Mouse (Mus musculus) forebrain, embryonic 13.5 days (tissue): ENCODE results near the gene Irf8. TPM values are rescaled to one million over a fixed set of nuclear protein-coding genes. Genes with fewer than 3 reads are reported as not detected.

ENCODE experiments used
- polyA plus RNA-seq: library from polyadenylated mRNA; unstranded; fragments of >200 nt; fragmentation: Nextera tagmentation; extraction: Ambion mirVana; gene quantifications from 2 replicates; pipeline ENCODE4 v1.2.1, GENCODE M21; 2015

Irf8 gene
- polyA plus RNA-seq, 1 experiment from 2014 or later: 2.7 TPM

Other genes starting within 250 kb of the Irf8 start
- 66.9 and 79.8 TPM in 2 replicates for gene Gins2, start 147.1 kb upstream of the Irf8 start, polyA plus RNA-seq
- 3.7 and 4.5 TPM in 2 replicates for gene 1190005I06Rik, start 88.7 kb upstream of the Irf8 start, polyA plus RNA-seq
- gene Gm27021, start 68.3 kb upstream of the Irf8 start, polyA plus RNA-seq: 3.9 and 4.4 TPM in 2 replicates
- 996 and 1,069 TPM in 2 replicates for gene Cox4i1, start 68.1 kb upstream of the Irf8 start, polyA plus RNA-seq
- 221 and 234 TPM in 2 replicates for gene Emc8, start 67.8 kb upstream of the Irf8 start, polyA plus RNA-seq